20 mouse cellular contexts compared by ENCODE assay signal in the genomic region with DNA sequence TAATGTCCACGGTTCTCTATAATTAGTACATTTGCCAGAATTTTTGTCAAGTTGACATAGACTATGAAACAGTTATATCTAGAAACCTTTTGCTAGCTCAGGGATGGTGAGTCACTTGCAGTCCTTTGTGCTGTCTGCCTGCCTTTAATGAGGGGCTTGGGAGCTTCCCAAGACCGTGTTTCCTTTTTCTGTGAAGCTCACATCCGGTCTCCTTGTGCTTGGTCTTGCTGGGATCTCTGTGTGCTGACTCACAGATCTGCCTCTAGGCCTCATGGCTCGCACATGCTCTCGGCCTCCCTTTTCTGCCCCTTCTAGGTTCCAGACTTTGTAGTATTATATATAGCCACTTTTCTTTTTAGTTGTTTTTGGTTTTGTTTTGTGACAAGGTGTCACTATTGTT. TPM values are rescaled to one million over a fixed set of nuclear protein-coding genes. Genes with fewer than 3 reads are reported as not detected.
DNase-seq lines count a peak whose midpoint lies in the region; ATAC-seq and TF ChIP-seq lines count a peak whose summit lies in the region.
"Had no signal": no experiment of that assay in that cellular context is flagged by ENCODE, and none has a peak within 500 bp of the region (broad histone marks: within the 10 kb centered on the region; RNA-seq: fewer than 3 reads in every experiment).

No protein-coding gene starts in this region.

- no peak overlapping the region for H3K27ac ChIP-seq in kidney, embryonic 15.5 days
- H3K27ac ChIP-seq in embryonic fibroblast, embryonic 13.5 days (ENCODE audit: insufficient read depth, low read length), result peak overlapping the region; percentile 67
- 0 out of 2 replicates have a peak overlapping the region, but pooled peaks have one; percentile 6 for H3K27ac ChIP-seq in liver, embryonic 13.5 days
- H3K27ac ChIP-seq: forebrain, embryonic 15.5 days; hindbrain, embryonic 10.5 days; liver, embryonic 14.5 days; stomach, postnatal 0 days had no signal

- no peak overlapping the region for H3K9ac ChIP-seq in kidney, embryonic 15.5 days
- no peak overlapping the region for H3K9ac ChIP-seq in liver, embryonic 13.5 days
- H3K9ac ChIP-seq: forebrain, embryonic 15.5 days; liver, embryonic 14.5 days had no signal

- H3K9me3 ChIP-seq in kidney, embryonic 15.5 days (replicated peaks), result no peaks in the 10 kb centered on the region
- H3K9me3 ChIP-seq in liver, embryonic 13.5 days (replicated peaks), result no peaks in the 10 kb centered on the region
- H3K9me3 ChIP-seq: forebrain, embryonic 15.5 days; hindbrain, embryonic 10.5 days had no signal

- 0 out of 2 replicates have a peak, but pooled peaks have one; percentile 15 for ATAC-seq in frontal cortex, adult (ENCODE audit: low TSS enrichment)
- ATAC-seq in kidney, embryonic 15.5 days (replicated peaks; ENCODE audit: low FRiP score), result no peak
- ATAC-seq in liver, embryonic 13.5 days (ENCODE audit: low read depth), result no peak
- ATAC-seq: forebrain, embryonic 15.5 days had no signal

- DNase-seq in frontal cortex, postnatal 10 days (ENCODE audit: low spot score in 2 of 2), result no peak
- peak; percentile 43 for DNase-seq in kidney, postnatal 14 days
- DNase-seq in liver, embryonic 13.5 days, result no peak
- DNase-seq in adrenal gland, postnatal 10 days, result no peak
- no peak for DNase-seq in ovary, postnatal 10 days (ENCODE audit: low spot score)
- DNase-seq: adrenal gland, adult 8-10 months; cerebellum, postnatal 36 days; gastrocnemius, postnatal 14 days; midbrain, embryonic 14.5 days had no signal

- no peaks in the 10 kb centered on the region for H3K27me3 ChIP-seq in kidney, embryonic 15.5 days
- H3K27me3 ChIP-seq in liver, embryonic 13.5 days, result no peaks in the 10 kb centered on the region
- H3K27me3 ChIP-seq: forebrain, embryonic 15.5 days had no signal

- H3K36me3 ChIP-seq in kidney, embryonic 15.5 days, result peaks cover 28% of the 10 kb centered on the region
- peaks cover 5% of the 10 kb centered on the region; the same call in 1 of the 2 replicates for H3K36me3 ChIP-seq in liver, embryonic 13.5 days
- H3K36me3 ChIP-seq: forebrain, embryonic 15.5 days had no signal

- no peak overlapping the region for H3K4me2 ChIP-seq in kidney, embryonic 15.5 days
- H3K4me2 ChIP-seq in liver, embryonic 13.5 days, result no peak overlapping the region
- H3K4me2 ChIP-seq: forebrain, embryonic 15.5 days had no signal

- no peak overlapping the region for H3K4me3 ChIP-seq in kidney, embryonic 15.5 days (replicated peaks)
- no peak overlapping the region for H3K4me3 ChIP-seq in embryonic fibroblast, embryonic 13.5 days (ENCODE audit: insufficient read depth, low read length)
- no peak overlapping the region for H3K4me3 ChIP-seq in liver, embryonic 13.5 days (replicated peaks)
- H3K4me3 ChIP-seq: forebrain, embryonic 15.5 days; hindbrain, embryonic 10.5 days had no signal

- 83% methylated on average over 5 of the region's 5 CpGs for WGBS in kidney, embryonic 15.5 days
- WGBS in liver, embryonic 13.5 days (ENCODE audit: insufficient replicate concordance), result 70% methylated on average over 5 of the region's 5 CpGs

- no peaks in the 10 kb centered on the region for H3K4me1 ChIP-seq in kidney, embryonic 15.5 days
- H3K4me1 ChIP-seq in embryonic fibroblast, embryonic 13.5 days (ENCODE audit: control insufficient read depth, insufficient read depth, low read length), result peaks cover 7% of the 10 kb centered on the region
- 0 out of 2 replicates have a peak, but pooled peaks cover 2% of the 10 kb centered on the region for H3K4me1 ChIP-seq in liver, embryonic 13.5 days (replicated peaks)
- H3K4me1 ChIP-seq: forebrain, embryonic 15.5 days; hindbrain, embryonic 10.5 days had no signal

- no peak for TF ChIP-seq CTCF in embryonic fibroblast, embryonic 13.5 days (IDR thresholded peaks at IDR 0.05; ENCODE audit: borderline replicate concordance, insufficient read depth, low read length)

- TF ChIP-seq POLR2A in embryonic fibroblast, embryonic 13.5 days (IDR thresholded peaks at IDR 0.05; ENCODE audit: low read depth, low read length), result no peak

RNA-seq across cellular contexts. Expression of a gene that starts 15.6 kb away (rescaled TPM):
- 0.22 and 0.93 TPM in 2 replicates for polyA plus RNA-seq in kidney, embryonic 15.5 days (2015; fragmentation: Nextera tagmentation; extraction: Ambion mirVana)
- not detected in 2 replicates for polyA plus RNA-seq in embryonic fibroblast, embryonic 13.5 days (2011; ENCODE audit: insufficient read length, low read depth, missing spikeins)
- polyA plus RNA-seq in liver, embryonic 13.5 days (2015; fragmentation: Nextera tagmentation; extraction: Ambion mirVana), result 8.3 and 10.1 TPM in 2 replicates
- 10 to 100 TPM in 1 of 2 experiments, 1 to 10 TPM in 1; 4.8 to 15.5 TPM for total RNA-seq in adrenal gland, postnatal 10 days (2021)
- total RNA-seq: adrenal gland, adult 8-10 months; gastrocnemius, postnatal 14 days; layer of hippocampus, postnatal 10 days; left cerebral cortex, postnatal 14 days had no signal
- polyA plus RNA-seq: embryonic facial prominence, embryonic 14.5 days; forebrain, embryonic 15.5 days; hindbrain, embryonic 10.5 days; intestine, embryonic 14.5 days; midbrain, embryonic 14.5 days had no signal
